Mouse (Mus musculus) c-Kit-negative CD71-positive TER-119-positive erythroid progenitor cells, embryonic 14.5 days (primary cell): Measurements from ENCODE around the gene Cpne9.

Source experiments
- DNase-seq: peaks from one replicate; pipeline ENCODE4 v3.0.0-alpha.2; 2013; ENCODE audit warnings: low read depth, low spot score

Cpne9 gene

GRCm38 (mm10) chr6:113342297-113342696 is 60.2 kb downstream of the Cpne9 start:
- DNase-seq, result no peak

DNA sequence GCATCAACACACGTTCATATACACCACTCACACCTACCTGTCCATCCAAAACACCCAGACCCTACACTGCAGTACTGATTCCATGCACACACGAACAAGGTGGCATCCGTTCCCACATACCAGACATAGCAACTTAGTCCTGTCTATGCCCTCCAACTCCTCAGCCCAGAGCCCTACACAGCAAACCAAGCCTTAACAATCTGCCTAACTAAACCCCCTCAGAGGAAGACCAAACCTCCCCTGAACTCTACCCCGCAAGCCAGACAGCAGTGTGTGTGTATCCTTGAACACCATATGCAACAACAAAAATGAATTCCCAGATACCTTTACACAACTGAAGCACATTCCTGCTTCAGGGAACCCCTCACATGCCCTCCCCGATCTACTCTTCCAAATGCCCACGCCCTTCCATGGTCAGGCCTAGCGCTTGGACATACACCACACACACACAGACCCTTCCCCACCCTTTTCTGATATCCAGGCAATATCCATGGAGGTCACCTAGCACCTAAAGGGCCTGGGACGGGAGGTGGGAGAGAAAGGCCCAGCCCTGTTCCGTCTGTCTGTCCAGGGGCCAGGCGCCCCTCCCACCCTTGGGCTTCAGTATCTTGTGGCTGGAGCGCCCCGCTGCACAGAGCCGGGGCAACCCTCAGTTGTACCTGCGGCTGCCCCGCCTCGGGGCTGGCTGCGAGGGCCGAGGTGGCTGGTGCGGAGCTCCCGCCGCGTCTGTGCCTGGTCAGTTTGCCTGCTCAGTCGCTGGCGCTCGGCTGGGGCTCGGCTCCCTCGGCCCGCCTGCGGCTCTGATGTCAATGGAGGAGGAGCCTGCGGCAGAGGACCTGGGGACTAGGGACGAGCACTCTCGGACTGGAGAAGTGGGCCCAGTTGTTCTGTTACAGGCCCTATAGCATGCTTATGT is 61.3 kb downstream of the Cpne9 start, which contains the start of gene Camk1:
TSS of gene Camk1 (minus strand) at position 808 of the 916 bp plus-strand sequence.
- no peak for DNase-seq

- DNase-seq, result no peak
These were observed 62.2 kb downstream of the Cpne9 start for GRCm38 (mm10) chr6:113344321-113344720.

GRCm38 (mm10) chr6:113346897-113347296 is 64.8 kb downstream of the Cpne9 start:
- DNase-seq, result no peak

- no peak for DNase-seq
These were observed 68.4 kb downstream of the Cpne9 start for GRCm38 (mm10) chr6:113350538-113350937.

DNA sequence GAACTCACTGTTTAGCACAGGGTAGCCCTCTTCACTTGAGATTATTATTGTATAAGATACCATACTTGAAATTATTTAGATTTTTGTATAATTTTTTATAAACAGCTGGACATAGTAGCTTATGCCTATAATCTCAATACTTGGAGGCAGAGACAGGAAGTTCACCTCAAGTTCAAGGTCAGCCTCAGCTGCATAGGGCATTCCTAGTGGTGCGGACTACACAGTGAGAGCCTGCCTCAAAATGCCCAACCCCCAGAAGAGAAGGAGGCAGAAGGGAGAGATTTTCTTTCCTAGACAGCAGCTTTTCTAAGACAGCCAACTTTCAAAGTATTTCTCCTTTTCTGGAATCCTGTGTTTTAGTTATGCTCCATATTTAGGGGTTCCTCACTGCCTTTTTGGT is 69.1 kb downstream of the Cpne9 start:
- no peak for DNase-seq

GRCm38 (mm10) chr6:113351653-113352052 is 69.5 kb downstream of the Cpne9 start:
- no peak for DNase-seq

- DNase-seq, result no peak
These were observed 70.7 kb downstream of the Cpne9 start for GRCm38 (mm10) chr6:113352820-113353219.

DNA sequence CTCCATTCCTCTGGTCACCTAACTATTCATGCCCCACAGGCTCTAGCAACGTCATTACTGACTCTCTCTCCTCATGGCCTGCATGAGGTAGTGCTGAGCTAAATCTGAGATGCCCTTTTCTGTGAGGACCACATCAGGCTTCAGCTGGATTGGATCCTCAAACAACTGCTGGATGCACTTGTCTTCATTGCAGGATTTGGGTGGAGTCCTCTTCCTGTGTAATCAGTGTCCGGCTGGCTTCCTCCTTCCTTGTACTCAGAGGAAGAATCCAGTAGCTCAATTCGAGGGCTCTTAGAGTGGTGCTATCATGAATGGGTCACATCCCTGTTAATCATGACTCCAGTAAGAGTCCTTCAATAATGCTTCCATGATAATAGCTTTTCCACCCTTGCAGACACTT is 71.6 kb downstream of the Cpne9 start:
- no peak for DNase-seq
